Mouse (Mus musculus): ENCODE data around the gene Serpinb9b.

GRCm38 (mm10) chr13:32995051-32995450, 32.2 kb upstream of the Serpinb9b start:
- TF ChIP-seq CTCF (IDR thresholded peaks at IDR 0.05; ENCODE audit: low read depth): no peak
- TF ChIP-seq EP300 (optimal IDR thresholded peaks at IDR 0.05): no peak

Measured in stomach, postnatal 0 days (tissue).